Mouse (Mus musculus): ENCODE results near the gene Smg6. TPM values are rescaled to one million over a fixed set of nuclear protein-coding genes. Genes with fewer than 3 reads are reported as not detected.
A peak's percentile ranks its signal among the peaks of the same experiment; 100 is the strongest.
"Not testable (repeated sequence)": the region's sequence is repeated elsewhere in the genome, so short reads cannot be mapped to it uniquely, and the experiment has no call there.

The Smg6 gene
- total RNA-seq, 2 experiments from 2014 or later = 27.2 to 31.2 TPM

GRCm38 (mm10) chr11:75171186-75171865 is 245.7 kb downstream of the Smg6 start:
- no peak for DNase-seq (ENCODE audit: low spot score in 2 of 2)
- intact Hi-C loops (cut with DNase I) = loop anchor here (10.0 kb wide), 1 partner anchor 337 kb away; the partner anchor contains the start of gene Mnt

GRCm38 (mm10) chr11:75172151-75173094 is 246.8 kb downstream of the Smg6 start:
- intact Hi-C loops (cut with DNase I) = loop anchor here (10.0 kb wide), 1 partner anchor 338 kb away; the partner anchor contains the start of gene Mnt

GRCm38 (mm10) chr11:75173095-75173798 is 247.6 kb downstream of the Smg6 start:
- intact Hi-C loops (cut with DNase I) = loop anchor here (10.0 kb wide), 1 partner anchor 338 kb away; the partner anchor contains the start of gene Mnt

More at GRCm38 (mm10) chr11:75172151-75173094, 246.8 kb downstream of the Smg6 start:
- DNase-seq (ENCODE audit: low spot score in 2 of 2) = peak in 1 of 2 experiments; percentile 84

GRCm38 (mm10) chr11:75173799-75174165 is 248.2 kb downstream of the Smg6 start:
- intact Hi-C loops (cut with DNase I) = loop anchor here (10.0 kb wide), 1 partner anchor 339 kb away; the partner anchor contains the start of gene Mnt
- DNase-seq (ENCODE audit: low spot score in 2 of 2) = no peak

More at GRCm38 (mm10) chr11:75173095-75173798, 247.6 kb downstream of the Smg6 start:
- DNase-seq (ENCODE audit: low spot score in 2 of 2) = peak; percentile 94 to 96

GRCm38 (mm10) chr11:75174574-75174973 is 249.0 kb downstream of the Smg6 start:
- intact Hi-C loops (cut with DNase I) = loop anchor here (10.0 kb wide), 1 partner anchor 340 kb away; the partner anchor contains the start of gene Mnt
- not testable (repeated sequence) for DNase-seq (ENCODE audit: low spot score in 2 of 2)

- intact Hi-C loops (cut with DNase I) = loop anchor here (2.0 to 10.0 kb wide), 2 partner anchors 205 to 343 kb away; partner anchors contain the start of gene Mnt
- peak in 1 of 2 experiments; percentile 36 for DNase-seq (ENCODE audit: low spot score in 2 of 2)
Observed at GRCm38 (mm10) chr11:75178011-75178410, 252.4 kb downstream of the Smg6 start.

GRCm38 (mm10) chr11:75178672-75179208 is 253.1 kb downstream of the Smg6 start, which contains the start of gene Ovca2:
Gene Ovca2 (minus strand): TSS chr11:75178835.
- DNase-seq (ENCODE audit: low spot score in 2 of 2) = peak; percentile 89 to 91
- intact Hi-C loops (cut with DNase I) = loop anchor here (2.0 to 10.0 kb wide), 2 partner anchors 204 to 344 kb away; partner anchors contain the start of gene Mnt

- peak; percentile 76 to 86 for DNase-seq (ENCODE audit: low spot score in 2 of 2)
- intact Hi-C loops (cut with DNase I) = loop anchor here (1.0 kb wide), 1 partner anchor 17 kb away; no protein-coding TSS in a partner anchor
Observed at GRCm38 (mm10) chr11:75183917-75184570, 258.4 kb downstream of the Smg6 start.

- DNase-seq (ENCODE audit: low spot score in 2 of 2) = peak in 1 of 2 experiments; percentile 62
- intact Hi-C loops (cut with DNase I) = loop anchor here (1.0 kb wide), 1 partner anchor 17 kb away; no protein-coding TSS in a partner anchor
Observed at GRCm38 (mm10) chr11:75184573-75184972, 258.9 kb downstream of the Smg6 start.

- DNase-seq (ENCODE audit: low spot score in 2 of 2) = peak; percentile 53 to 61
- intact Hi-C loops (cut with DNase I) = loop anchor here (1.0 kb wide), 1 partner anchor 16 kb away; no protein-coding TSS in a partner anchor
Observed at GRCm38 (mm10) chr11:75184986-75185385, 259.4 kb downstream of the Smg6 start.

GRCm38 (mm10) chr11:75189713-75190370 is 264.2 kb downstream of the Smg6 start:
- DNase-seq (ENCODE audit: low spot score in 2 of 2) = peak in 1 of 2 experiments; percentile 49
- intact Hi-C loops (cut with DNase I) = loop anchor here (5.0 kb wide), 2 partner anchors 42 to 272 kb away; partner anchors contain the start of gene Tlcd2

GRCm38 (mm10) chr11:75190371-75190724 is 264.7 kb downstream of the Smg6 start:
- intact Hi-C loops (cut with DNase I) = loop anchor here (5.0 kb wide), 2 partner anchors 42 to 272 kb away; partner anchors contain the start of gene Tlcd2
- peak; percentile 77 to 80 for DNase-seq (ENCODE audit: low spot score in 2 of 2)

- intact Hi-C loops (cut with DNase I) = loop anchor here (5.0 kb wide), 2 partner anchors 41 to 271 kb away; partner anchors contain the start of gene Tlcd2
- DNase-seq (ENCODE audit: low spot score in 2 of 2) = no peak
Observed at GRCm38 (mm10) chr11:75190905-75191441, 265.4 kb downstream of the Smg6 start, which contains the start of gene Dph1. Gene Dph1 (minus strand): TSS chr11:75191241.

- intact Hi-C loops (cut with DNase I) = loop anchor here (1.0 to 5.0 kb wide), 3 partner anchors 40 to 270 kb away; partner anchors contain the start of gene Tlcd2
- no peak for DNase-seq (ENCODE audit: low spot score in 2 of 2)
Observed at GRCm38 (mm10) chr11:75191841-75192240, 266.2 kb downstream of the Smg6 start.

- peak; percentile 73 to 75 for DNase-seq (ENCODE audit: low spot score in 2 of 2)
- intact Hi-C loops (cut with DNase I) = loop anchor here (1.0 to 5.0 kb wide), 3 partner anchors 40 to 270 kb away; partner anchors contain the start of gene Tlcd2
Observed at GRCm38 (mm10) chr11:75192336-75193214, 267.0 kb downstream of the Smg6 start.

Measured in left cerebral cortex, postnatal 36 days (tissue).